Mouse (Mus musculus) megakaryocyte, adult 5-6 weeks (primary cell): Measurements from ENCODE around the gene 4933424G06Rik. TPM values are rescaled to one million over a fixed set of nuclear protein-coding genes. Genes with fewer than 3 reads are reported as not detected.
"Not testable (repeated sequence)": the region's sequence is repeated elsewhere in the genome, so short reads cannot be mapped to it uniquely, and the experiment has no call there.

Source experiments
- ATAC-seq: 2 replicates; pipeline ENCODE4 v1.8.0; 2016; ENCODE audit warnings: mild to moderate bottlenecking, inconsistent platforms; ENCODE audit not compliant: poor library complexity, severe bottlenecking
- total RNA-seq, 2 experiments: library from RNA; stranded (forward) in 1 of 2; stranded (reverse) in 1 of 2; fragments of 153-499, 151-499 nt in 1 of 2; fragments of 221-1000, 200-1000 nt in 1 of 2; gene quantifications; 2 replicates each; pipeline versions ENCODE4 v1.2.3 to v1.2.4; 2015 to 2017

4933424G06Rik gene
- total RNA-seq (2015) (0.33 TPM in 1 of 2 replicates, not detected in the other), total RNA-seq (2017) (not detected in 2 replicates)

GRCm38 (mm10) chr1:36709854-36710280 lies at the start of gene 4933424G06Rik:
Gene 4933424G06Rik (plus strand): TSS chr1:36710149.
- peak; percentile 99 for ATAC-seq

DNA sequence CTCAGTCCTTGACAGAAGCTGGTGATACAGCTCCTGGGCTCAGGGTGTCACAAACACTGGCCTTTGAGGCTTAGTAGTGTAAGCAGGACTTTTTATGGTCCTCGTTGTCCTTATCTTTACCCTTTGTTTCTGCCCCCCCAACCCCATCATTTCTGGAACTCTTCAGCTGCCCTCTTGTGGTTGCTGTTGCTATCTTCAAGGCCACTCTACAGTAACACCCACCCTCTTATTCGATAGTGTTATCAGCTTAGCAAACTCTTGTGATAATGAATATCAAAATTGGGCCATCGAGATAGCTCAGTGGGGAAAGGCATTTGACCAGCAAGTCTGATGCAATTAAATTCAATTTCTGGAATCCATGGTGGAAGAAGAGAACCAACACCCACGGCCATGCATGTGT lies 45.5 kb upstream of the 4933424G06Rik start:
- no peak for ATAC-seq

GRCm38 (mm10) chr1:36665165-36665723 lies 44.7 kb upstream of the 4933424G06Rik start:
- ATAC-seq, result no peak

GRCm38 (mm10) chr1:36665934-36666333 lies 44.0 kb upstream of the 4933424G06Rik start:
- ATAC-seq, result no peak

DNA sequence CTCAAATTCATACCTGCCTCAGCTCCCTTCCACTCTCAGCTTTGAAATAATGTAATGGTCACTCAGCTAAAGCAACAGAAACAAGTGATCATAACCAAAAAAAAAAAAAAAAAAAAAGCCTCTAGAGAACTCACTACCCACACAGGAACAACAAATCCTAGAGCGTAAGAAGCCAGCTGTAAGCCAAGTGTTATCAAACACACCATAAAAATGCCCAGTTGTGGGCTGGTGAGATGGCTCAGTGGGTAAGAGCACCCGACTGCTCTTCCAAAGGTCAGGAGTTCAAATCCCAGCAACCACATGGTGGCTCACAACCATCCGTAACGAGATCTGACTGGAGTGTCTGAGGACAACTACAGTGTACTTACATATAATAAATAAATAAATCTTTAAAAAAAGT lies 41.9 kb upstream of the 4933424G06Rik start:
- not testable (repeated sequence) for ATAC-seq

GRCm38 (mm10) chr1:36670256-36670655 lies 39.7 kb upstream of the 4933424G06Rik start:
- no peak for ATAC-seq

- ATAC-seq, result no peak
These were observed 38.7 kb upstream of the 4933424G06Rik start for GRCm38 (mm10) chr1:36671260-36671659.

DNA sequence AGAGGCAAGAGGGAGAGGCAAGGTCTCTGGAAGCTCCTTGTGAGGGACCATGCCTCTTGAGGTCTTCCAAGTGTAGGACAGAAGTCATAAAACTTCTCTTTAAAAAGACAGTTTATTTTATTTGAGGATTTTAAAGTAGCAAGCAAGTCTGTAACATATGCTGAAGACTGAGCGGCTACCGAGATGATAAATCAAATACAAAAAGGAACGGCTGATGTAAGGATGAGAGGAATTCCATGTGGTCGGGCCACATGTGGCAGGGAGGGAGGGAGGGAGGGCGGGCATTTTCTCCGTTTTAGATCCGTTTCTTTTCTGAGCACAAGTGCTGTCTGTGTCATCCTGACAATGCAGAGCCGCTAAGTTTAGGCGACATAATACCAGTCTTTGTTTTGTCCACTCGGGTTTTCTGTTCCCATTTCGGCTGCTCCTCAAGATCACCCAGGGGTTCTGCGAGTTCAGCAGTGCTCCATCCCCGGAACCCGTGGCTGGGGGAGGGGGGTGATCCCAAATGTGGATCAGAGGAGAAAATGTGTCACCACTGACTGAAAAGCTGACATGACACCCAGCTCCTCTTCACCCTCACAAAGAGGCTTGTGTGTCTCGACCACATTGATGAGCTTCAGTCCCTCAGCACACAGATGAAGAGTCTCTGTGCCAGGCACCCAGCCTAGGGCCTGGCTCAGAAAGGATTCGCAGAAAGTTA lies 37.1 kb upstream of the 4933424G06Rik start:
- ATAC-seq, result no peak

DNA sequence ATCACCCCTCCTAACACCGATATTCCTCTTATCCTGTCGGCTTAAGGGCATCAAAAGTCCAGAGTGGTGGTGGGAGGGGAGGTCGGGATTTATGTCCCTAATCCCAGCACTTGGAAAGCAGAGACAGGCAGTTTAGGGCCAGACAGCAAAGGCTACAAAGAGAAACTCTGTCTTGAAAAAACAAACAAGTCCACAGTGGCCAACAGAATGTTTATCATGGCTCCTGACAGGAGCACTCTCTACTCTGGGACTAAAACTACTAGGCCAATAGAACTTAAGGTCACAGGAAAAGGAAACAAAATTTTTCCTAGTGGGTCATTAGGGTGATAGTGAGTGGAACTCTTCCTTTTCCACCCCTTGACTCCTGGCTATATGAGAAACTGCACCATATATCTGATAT lies 35.0 kb upstream of the 4933424G06Rik start:
- no peak for ATAC-seq

DNA sequence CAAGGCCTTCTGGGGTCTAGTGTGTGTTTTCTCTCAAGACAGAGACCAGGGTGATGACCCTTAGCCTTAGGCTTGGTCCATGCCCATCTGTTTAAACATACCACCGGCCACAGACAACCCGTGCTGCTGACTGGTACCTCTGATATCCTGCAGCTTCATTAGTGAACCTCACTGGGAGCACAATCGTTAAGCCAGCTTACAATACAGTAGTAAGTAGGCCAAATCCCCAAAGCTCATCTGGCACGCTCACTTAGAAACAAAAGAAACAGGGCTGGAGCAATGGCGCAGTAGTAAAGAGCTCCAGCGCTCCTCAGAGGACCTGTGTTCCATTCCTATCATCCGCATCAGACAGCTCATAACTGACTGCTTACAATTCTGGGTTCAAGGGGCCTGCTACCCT lies 29.1 kb upstream of the 4933424G06Rik start:
- ATAC-seq, result no peak

- ATAC-seq, result no peak
These were observed 27.2 kb upstream of the 4933424G06Rik start, which contains the start of gene Fam178b for GRCm38 (mm10) chr1:36682620-36683355. Gene Fam178b (minus strand): TSS chr1:36683183.

GRCm38 (mm10) chr1:36683810-36684467 lies 26.0 kb upstream of the 4933424G06Rik start:
- peak; percentile 99 for ATAC-seq

DNA sequence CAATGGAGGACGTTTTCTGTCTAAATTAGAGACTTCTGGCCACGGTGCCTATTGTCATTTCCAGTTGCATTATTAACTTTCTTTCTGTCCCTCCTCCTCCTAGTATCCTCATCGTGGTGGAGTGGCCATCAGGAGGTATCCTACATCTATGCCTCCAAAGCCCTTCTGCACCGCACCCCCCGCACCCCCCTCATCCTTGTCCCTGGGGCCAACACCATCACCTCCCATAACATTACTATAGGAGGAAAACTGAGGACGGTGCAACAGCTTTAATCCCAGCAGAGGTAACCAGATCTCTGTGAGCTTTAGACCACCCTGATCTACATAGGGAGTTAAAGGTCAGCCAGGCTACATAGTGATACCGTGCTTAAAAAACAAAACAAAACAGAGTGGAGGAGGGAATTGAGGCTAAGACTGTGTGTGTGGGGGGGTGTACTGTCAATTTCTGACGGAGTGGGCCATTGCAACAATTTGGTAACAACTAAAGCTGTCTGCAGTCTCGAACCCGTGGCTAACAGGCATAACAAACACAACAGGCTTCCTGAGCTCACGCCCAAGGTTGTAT lies 19.2 kb upstream of the 4933424G06Rik start:
- no peak for ATAC-seq

- ATAC-seq, result peak; percentile 98
These were observed 18.4 kb upstream of the 4933424G06Rik start, which contains the start of gene Cox5b for GRCm38 (mm10) chr1:36691271-36692155. Gene Cox5b (plus strand): TSS chr1:36691449.

GRCm38 (mm10) chr1:36694871-36695270 lies 15.1 kb upstream of the 4933424G06Rik start:
- no peak for ATAC-seq

DNA sequence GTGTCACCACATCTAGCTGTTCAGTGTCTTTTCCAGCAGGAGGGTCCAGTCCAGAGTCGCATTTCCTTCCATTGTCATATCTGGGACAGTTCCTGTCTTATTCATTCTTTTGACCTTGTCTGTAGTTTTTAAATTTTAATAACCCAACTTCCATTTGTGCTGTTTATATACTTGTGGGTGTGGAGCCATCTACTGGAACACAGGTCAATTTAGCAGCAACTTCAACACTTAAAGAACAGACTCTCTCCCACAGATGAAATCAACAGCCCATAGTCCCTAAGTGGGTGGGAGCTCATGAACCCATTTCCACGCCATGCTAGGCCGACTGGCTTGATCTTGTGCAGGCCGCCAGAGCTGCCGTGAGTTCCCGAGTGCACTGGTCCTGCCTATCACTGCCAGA lies 13.5 kb upstream of the 4933424G06Rik start:
- ATAC-seq, result no peak

DNA sequence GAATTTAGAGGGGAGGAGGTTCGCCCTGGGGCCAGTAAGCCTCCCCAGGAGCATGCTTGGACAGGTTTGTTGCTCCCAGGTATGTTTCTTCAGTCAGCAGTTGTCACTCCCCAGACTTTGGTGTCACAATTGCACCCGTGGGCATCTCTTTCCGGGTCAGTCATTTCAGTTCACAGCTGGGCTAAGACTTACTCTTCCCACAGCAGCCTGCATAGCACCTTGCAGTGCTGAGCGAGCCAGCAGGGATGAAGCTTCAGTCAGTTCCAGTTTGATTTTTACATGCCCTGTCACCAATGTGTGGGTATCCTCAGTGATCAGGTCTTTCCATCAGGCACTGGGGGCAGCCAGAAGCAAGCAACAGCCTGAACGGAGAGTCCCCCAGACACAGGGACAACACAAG lies 12.9 kb upstream of the 4933424G06Rik start:
- ATAC-seq, result no peak

GRCm38 (mm10) chr1:36707166-36707565 lies 2.8 kb upstream of the 4933424G06Rik start:
- ATAC-seq, result no peak

- ATAC-seq, result no peak
These were observed 2.2 kb upstream of the 4933424G06Rik start for GRCm38 (mm10) chr1:36707797-36708196.

GRCm38 (mm10) chr1:36708626-36709025 lies 1.3 kb upstream of the 4933424G06Rik start:
- ATAC-seq, result no peak
